Mouse (Mus musculus): ENCODE measurements around the gene Stfa2l1.
"Not testable (repeated sequence)": the region's sequence is repeated elsewhere in the genome, so short reads cannot be mapped to it uniquely, and the experiment has no call there.

DNA sequence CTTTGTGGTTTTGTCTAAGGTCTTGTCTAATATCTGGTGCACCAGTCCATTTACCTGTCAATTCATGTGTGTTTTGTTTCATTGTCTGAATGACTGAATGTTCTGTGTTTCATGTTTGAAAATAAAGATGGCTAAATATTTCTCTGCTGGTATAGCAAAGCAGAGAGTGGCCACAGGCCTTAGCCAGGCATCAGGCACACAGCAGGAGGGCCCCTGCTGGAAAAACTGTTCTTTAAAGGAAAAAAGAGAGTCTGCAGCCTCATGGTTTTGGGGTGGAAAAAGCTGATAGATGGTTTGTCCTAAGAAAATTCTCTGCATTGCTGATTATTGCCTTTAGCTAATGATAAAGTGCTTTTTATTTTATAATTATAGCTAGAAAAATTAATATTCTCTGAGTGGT, 45.1 kb upstream of the Stfa2l1 start:
- TF ChIP-seq CTCF, POLR2A (IDR thresholded peaks at IDR 0.05; ENCODE audit: extremely low read depth, insufficient read depth, low read length): not testable (repeated sequence)

Measured in cortical plate, adult 2 months (tissue).